7 mouse cellular contexts compared by ENCODE assay signal in the genomic region with DNA sequence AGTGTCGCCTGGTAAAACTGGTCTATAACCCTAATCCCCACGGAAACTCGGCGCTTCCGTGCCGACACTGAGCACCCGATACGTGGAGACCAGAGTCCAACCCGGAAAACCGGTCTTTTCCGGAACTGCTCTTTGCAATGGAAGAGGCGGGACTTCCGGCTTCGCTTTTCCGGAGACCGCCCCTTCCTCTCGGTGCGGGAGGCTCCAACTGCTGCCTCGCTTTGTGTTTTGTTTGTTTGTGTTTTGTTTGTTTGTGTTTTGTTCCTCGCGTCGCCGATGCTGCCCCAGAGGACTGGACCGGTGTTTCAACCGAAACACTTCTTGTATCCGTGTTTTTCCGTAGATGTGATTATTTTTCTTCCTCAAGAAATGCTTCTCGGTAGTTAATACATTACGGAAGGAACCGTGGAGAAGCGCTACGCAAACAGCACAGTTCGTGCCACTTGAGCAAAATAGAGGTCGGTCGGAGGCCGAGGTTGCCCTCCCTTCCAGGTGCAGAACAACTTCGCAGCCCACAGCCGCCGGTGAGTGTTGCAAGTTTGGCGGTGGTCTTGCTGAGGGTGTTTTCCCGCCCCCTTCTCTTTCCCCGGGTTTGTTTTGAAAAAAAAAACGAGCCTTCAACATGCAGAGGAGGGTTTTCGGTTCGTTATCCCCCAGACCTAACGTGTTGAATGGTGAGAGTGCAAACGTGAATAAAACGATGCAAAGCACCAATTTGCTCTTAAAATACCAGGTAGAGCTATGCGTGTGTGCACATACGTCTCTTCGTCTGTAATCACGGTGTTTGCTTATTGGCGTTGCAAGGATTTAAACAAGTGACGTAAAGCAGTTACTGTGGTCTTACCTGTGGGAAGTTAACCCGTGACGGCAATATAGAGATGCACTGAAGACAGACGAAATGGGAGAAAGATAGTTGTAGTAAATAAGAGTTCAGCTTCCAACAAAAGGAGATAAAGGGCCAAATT. TPM values are rescaled to one million over a fixed set of nuclear protein-coding genes. Genes with fewer than 3 reads are reported as not detected.
DNase-seq lines count a peak whose midpoint lies in the region; ATAC-seq and TF ChIP-seq lines count a peak whose summit lies in the region.

4833420G17Rik (plus strand) TSS at position 173 of the 965 bp plus-strand sequence.

- peak; percentile 92 for DNase-seq in adrenal gland, postnatal 10 days
- DNase-seq in embryonic facial prominence, embryonic 10.5 days (ENCODE audit: low spot score) = peak; percentile 91
- DNase-seq in gonadal fat pad, adult 2 months (ENCODE audit: low read depth) = peak; percentile 49
- peak; percentile 86 for DNase-seq in left cerebral cortex, postnatal 4 days

- TF ChIP-seq POLR2A in small intestine, adult 2 months (IDR thresholded peaks at IDR 0.05; ENCODE audit: low read depth, low read length) = peak; percentile 93

- H3K4me1 ChIP-seq in embryonic facial prominence, embryonic 10.5 days = peaks cover 12% of the 10 kb centered on the region
- H3K4me1 ChIP-seq in intestine, postnatal 0 days (replicated peaks; ENCODE audit: control insufficient read depth, insufficient read depth, low read length) = no peaks in the 10 kb centered on the region
- H3K4me1 ChIP-seq in midbrain, embryonic 12.5 days = peaks cover 19% of the 10 kb centered on the region
- H3K4me1 ChIP-seq in small intestine, adult 2 months (ENCODE audit: control insufficient read depth, insufficient read depth, insufficient read length, low read length) = no peaks in the 10 kb centered on the region; the same call in 1 of the 2 replicates

- peak within 1 kb of the TSS; percentile 83 for H3K4me3 ChIP-seq in embryonic facial prominence, embryonic 10.5 days
- peak within 1 kb of the TSS; percentile 75 for H3K4me3 ChIP-seq in intestine, postnatal 0 days (ENCODE audit: low read depth, low read length)
- peak within 1 kb of the TSS; percentile 79 for H3K4me3 ChIP-seq in midbrain, embryonic 12.5 days
- peak within 1 kb of the TSS; percentile 85 for H3K4me3 ChIP-seq in small intestine, adult 2 months (ENCODE audit: low read depth, low read length)

- WGBS in embryonic facial prominence, embryonic 10.5 days = 10% methylated on average over 57 of the region's 57 CpGs
- 2% methylated on average over 57 of the region's 57 CpGs for WGBS in intestine, postnatal 0 days
- 7% methylated on average over 57 of the region's 57 CpGs for WGBS in midbrain, embryonic 12.5 days
- 2% methylated on average over 57 of the region's 57 CpGs for WGBS in small intestine, adult 2 months

- H3K27ac ChIP-seq in embryonic facial prominence, embryonic 10.5 days (replicated peaks) = peak within 1 kb of the TSS; percentile 88
- H3K27ac ChIP-seq in intestine, postnatal 0 days (ENCODE audit: low read depth, low read length) = peak within 1 kb of the TSS; percentile 78
- peak within 1 kb of the TSS; percentile 72 for H3K27ac ChIP-seq in midbrain, embryonic 12.5 days (replicated peaks)
- peak within 1 kb of the TSS; percentile 60 for H3K27ac ChIP-seq in small intestine, adult 2 months (ENCODE audit: insufficient read depth, low read depth, low read length)

- H3K4me2 ChIP-seq in intestine, postnatal 0 days (replicated peaks; ENCODE audit: low read depth) = peak within 1 kb of the TSS; percentile 68
- peak within 1 kb of the TSS; percentile 70 for H3K4me2 ChIP-seq in midbrain, embryonic 12.5 days (replicated peaks)

- no peak for TF ChIP-seq CTCF in intestine, postnatal 0 days (IDR thresholded peaks at IDR 0.05; ENCODE audit: low read depth)
- TF ChIP-seq CTCF in small intestine, adult 2 months (IDR thresholded peaks at IDR 0.05; ENCODE audit: extremely low read depth, insufficient read length, insufficient replicate concordance, low read depth, low read length) = no peak

- no peaks in the 10 kb centered on the region for H3K27me3 ChIP-seq in embryonic facial prominence, embryonic 10.5 days (replicated peaks; ENCODE audit: low read depth, poor library complexity, severe bottlenecking)
- no peaks in the 10 kb centered on the region for H3K27me3 ChIP-seq in intestine, postnatal 0 days (replicated peaks; ENCODE audit: control insufficient read depth, insufficient read depth, low read length)
- no peaks in the 10 kb centered on the region for H3K27me3 ChIP-seq in midbrain, embryonic 12.5 days
- H3K27me3 ChIP-seq in small intestine, adult 2 months (ENCODE audit: control insufficient read depth, insufficient read depth, low read length) = no peaks in the 10 kb centered on the region

- intact Hi-C loops in left cerebral cortex, postnatal 4 days (cut with DNase I) = no loop called here

- peaks cover 54% of the 10 kb centered on the region for H3K36me3 ChIP-seq in embryonic facial prominence, embryonic 10.5 days (replicated peaks)
- peaks cover 25% of the 10 kb centered on the region for H3K36me3 ChIP-seq in intestine, postnatal 0 days (ENCODE audit: control insufficient read depth, insufficient read depth)
- peaks cover 33% of the 10 kb centered on the region for H3K36me3 ChIP-seq in midbrain, embryonic 12.5 days
- H3K36me3 ChIP-seq in small intestine, adult 2 months (ENCODE audit: control insufficient read depth, insufficient read depth, low read length) = peaks cover 17% of the 10 kb centered on the region

- peak; percentile 97 for ATAC-seq in intestine, postnatal 0 days
- ATAC-seq in midbrain, embryonic 12.5 days (ENCODE audit: low FRiP score, low read depth) = peak; percentile 95

- no peaks in the 10 kb centered on the region for H3K9me3 ChIP-seq in embryonic facial prominence, embryonic 10.5 days
- H3K9me3 ChIP-seq in intestine, postnatal 0 days (ENCODE audit: control insufficient read depth) = no peaks in the 10 kb centered on the region
- no peaks in the 10 kb centered on the region for H3K9me3 ChIP-seq in midbrain, embryonic 12.5 days

- H3K9ac ChIP-seq in intestine, postnatal 0 days (ENCODE audit: low read depth, low read length) = peak within 1 kb of the TSS; percentile 72
- H3K9ac ChIP-seq in midbrain, embryonic 12.5 days (replicated peaks) = peak within 1 kb of the TSS; percentile 81

RNA-seq across cellular contexts. Expression of gene 4833420G17Rik, which starts in this region (rescaled TPM):
- 10 to 100 TPM; 20.8 to 26.3 TPM for total RNA-seq in adrenal gland, postnatal 10 days (2021)
- 72.1 and 76.5 TPM in 2 replicates for polyA plus RNA-seq in embryonic facial prominence, embryonic 10.5 days (2016; fragmentation: Nextera tagmentation; extraction: Ambion mirVana)
- 29.2 and 29.3 TPM in 2 replicates for polyA plus RNA-seq in gonadal fat pad, adult 2 months (2012; rRNA removed)
- 24.3 and 27.2 TPM in 2 replicates for polyA plus RNA-seq in intestine, postnatal 0 days (2015; fragmentation: Nextera tagmentation; extraction: Ambion mirVana)
- 10 to 100 TPM; 35.7 to 36.3 TPM for total RNA-seq in left cerebral cortex, postnatal 4 days (2021)
- 110 and 113 TPM in 2 replicates for polyA plus RNA-seq in midbrain, embryonic 12.5 days (2016; fragmentation: Nextera tagmentation; extraction: Ambion mirVana)
- 3.2 and 8.6 TPM in 2 replicates for polyA plus RNA-seq in small intestine, adult 2 months (2012; rRNA removed)

Comparison
In these comparisons a context has a peak if more than half of its experiments do, and no peak if none do; other contexts are left out.
1. Peak in every context shown above with its lines: DNase-seq, ATAC-seq, H3K4me3 ChIP-seq and H3K27ac ChIP-seq.